Mouse (Mus musculus) lung, embryonic 14.5 days (tissue): Measurements from ENCODE around the gene 4930578G10Rik. TPM values are rescaled to one million over a fixed set of nuclear protein-coding genes. Genes with fewer than 3 reads are reported as not detected.
"Not testable (repeated sequence)": the region's sequence is repeated elsewhere in the genome, so short reads cannot be mapped to it uniquely, and the experiment has no call there.

ENCODE experiments used
- ATAC-seq: fragments of 200-750 bp; cut with Nextera tagmentation; 2 replicates; pipeline ENCODE4 v1.8.0; 2017; ENCODE audit warnings: mild to moderate bottlenecking, moderate TSS enrichment, moderate library complexity; ENCODE audit not compliant: insufficient read depth
- DNase-seq: peaks from one replicate; pipeline ENCODE4 v3.0.0-alpha.2; 2015
- H3K27ac ChIP-seq: fragments of 300-500 bp; sonication (generic); 2 replicates; pipeline ENCODE4 v1.5.1; 2014; ENCODE audit warnings: low read depth, mild to moderate bottlenecking, moderate library complexity
- H3K27me3 ChIP-seq: fragments of 300-500 bp; sonication (generic); 2 replicates; pipeline ENCODE4 v1.6.1; 2014; ENCODE audit warnings: low read length, control low read depth; ENCODE audit not compliant: insufficient read depth
- H3K36me3 ChIP-seq: fragments of 300-500 bp; sonication (generic); 2 replicates; pipeline ENCODE4 v1.6.1; 2014; ENCODE audit warnings: control low read depth; ENCODE audit not compliant: insufficient read depth
- H3K4me1 ChIP-seq: fragments of 300-500 bp; sonication (generic); 2 replicates; pipeline ENCODE4 v1.6.1; 2014; ENCODE audit warnings: antibody characterized with exemption, control low read depth; ENCODE audit not compliant: insufficient read depth
- H3K4me2 ChIP-seq: fragments of 300-500 bp; sonication (generic); 2 replicates; pipeline ENCODE4 v1.6.1; 2014; ENCODE audit warnings: mild to moderate bottlenecking
- H3K4me3 ChIP-seq: fragments of 300-500 bp; sonication (generic); 2 replicates; pipeline ENCODE4 v1.5.1; 2014; ENCODE audit warnings: low read depth, low read length
- H3K9ac ChIP-seq: fragments of 300-500 bp; sonication (generic); 2 replicates; pipeline ENCODE4 v1.6.1; 2014
- H3K9me3 ChIP-seq: fragments of 300-500 bp; sonication (generic); 2 replicates; pipeline ENCODE4 v1.6.1; 2016; ENCODE audit warnings: low read depth, low read length, control low read depth
- CTCF ChIP-seq: IDR thresholded peaks from 2 replicates; pipeline ENCODE4 v1.5.1; 2016; ENCODE audit warnings: antibody characterized with exemption, low read depth
- WGBS: fragments of 180-500 bp; shearing (Covaris S2); extraction: QIAGEN DNeasy Blood & Tissue Kit; methylation state at CpG from one replicate; pipeline ENCODE4 v1.1.7; 2014; 5-methylcytosine and 5-hydroxymethylcytosine counted together
- polyA plus RNA-seq: library from polyadenylated mRNA; unstranded; fragments of >200 nt; fragmentation: Nextera tagmentation; extraction: Ambion mirVana; gene quantifications from 2 replicates; pipeline ENCODE4 v1.2.1, GENCODE M21; 2014

The 4930578G10Rik gene
- 0.45 TPM in 1 of 2 replicates, not detected in the other for polyA plus RNA-seq

- not testable (repeated sequence) for H3K9me3 ChIP-seq, H3K27ac ChIP-seq, H3K9ac ChIP-seq, H3K36me3 ChIP-seq, H3K4me1 ChIP-seq, ATAC-seq, H3K27me3 ChIP-seq, H3K4me3 ChIP-seq, H3K4me2 ChIP-seq, DNase-seq
- WGBS = no CpG with 5 or more reads among the region's 13 CpGs
Measured at GRCm38 (mm10) chr4:42735245-42735644, at the start of gene 4930578G10Rik. TSS of gene 4930578G10Rik (plus strand) at chr4:42735545.

- not testable (repeated sequence) for H3K4me3 ChIP-seq, H3K27ac ChIP-seq, H3K4me2 ChIP-seq, H3K36me3 ChIP-seq, H3K9ac ChIP-seq, ATAC-seq, H3K9me3 ChIP-seq, H3K27me3 ChIP-seq, DNase-seq, H3K4me1 ChIP-seq
- no CpG with 5 or more reads among the region's 6 CpGs for WGBS
Measured at GRCm38 (mm10) chr4:42756477-42756876, 21.1 kb downstream of the 4930578G10Rik start, which contains the start of gene Ccl19. TSS of gene Ccl19 (minus strand) at chr4:42756577.

GRCm38 (mm10) chr4:42773893-42774292 is 38.5 kb downstream of the 4930578G10Rik start, which contains the start of gene Ccl21a:
TSS of gene Ccl21a (minus strand) at chr4:42773993.
- H3K9me3 ChIP-seq, H3K4me1 ChIP-seq, H3K4me3 ChIP-seq, H3K9ac ChIP-seq, H3K27me3 ChIP-seq, H3K27ac ChIP-seq, ATAC-seq, H3K36me3 ChIP-seq, H3K4me2 ChIP-seq, DNase-seq: not testable (repeated sequence)
- no CpG with 5 or more reads among the region's 5 CpGs for WGBS

GRCm38 (mm10) chr4:42853788-42854187 is 118.4 kb downstream of the 4930578G10Rik start, which contains the start of gene Fam205a1:
TSS of gene Fam205a1 (minus strand) at chr4:42853888.
- WGBS = 60% methylated on average over 1 of the region's 1 CpGs
- ATAC-seq = not testable (repeated sequence)

GRCm38 (mm10) chr4:42856671-42857070 is 121.3 kb downstream of the 4930578G10Rik start, which contains the start of gene Gm12394:
TSS of gene Gm12394 (minus strand) at chr4:42856771.
- not testable (repeated sequence) for H3K36me3 ChIP-seq, DNase-seq, H3K27ac ChIP-seq, H3K27me3 ChIP-seq, H3K9ac ChIP-seq, H3K4me3 ChIP-seq, ATAC-seq, H3K4me1 ChIP-seq, H3K9me3 ChIP-seq, H3K4me2 ChIP-seq
- 59% methylated on average over 1 of the region's 1 CpGs for WGBS

More at GRCm38 (mm10) chr4:42853788-42854187, 118.4 kb downstream of the 4930578G10Rik start, which contains the start of gene Fam205a1:
- not testable (repeated sequence) for H3K27me3 ChIP-seq, H3K9me3 ChIP-seq, H3K4me1 ChIP-seq, H3K36me3 ChIP-seq, H3K4me3 ChIP-seq, H3K27ac ChIP-seq, H3K4me2 ChIP-seq, H3K9ac ChIP-seq, DNase-seq

- H3K27ac ChIP-seq, H3K4me3 ChIP-seq, H3K4me1 ChIP-seq, H3K9me3 ChIP-seq, H3K4me2 ChIP-seq, ATAC-seq, H3K36me3 ChIP-seq, H3K9ac ChIP-seq, DNase-seq, H3K27me3 ChIP-seq: not testable (repeated sequence)
- WGBS = 63% methylated on average over 9 of the region's 9 CpGs
Measured at GRCm38 (mm10) chr4:42860483-42860882, 125.1 kb downstream of the 4930578G10Rik start.

GRCm38 (mm10) chr4:42863487-42863886 is 128.1 kb downstream of the 4930578G10Rik start:
- not testable (repeated sequence) for H3K27me3 ChIP-seq, H3K9me3 ChIP-seq, H3K27ac ChIP-seq, H3K4me1 ChIP-seq, DNase-seq, H3K36me3 ChIP-seq, H3K4me3 ChIP-seq, ATAC-seq, H3K4me2 ChIP-seq, H3K9ac ChIP-seq
- 82% methylated on average over 5 of the region's 5 CpGs for WGBS

GRCm38 (mm10) chr4:42867390-42867789 is 132.0 kb downstream of the 4930578G10Rik start:
- 43% methylated on average over 3 of the region's 3 CpGs for WGBS
- H3K9me3 ChIP-seq = no peaks in the 10 kb centered on the region
- TF ChIP-seq CTCF = no peak
- H3K36me3 ChIP-seq = no peaks in the 10 kb centered on the region
- ATAC-seq = no peak
- no peak overlapping the region for H3K4me3 ChIP-seq
- no peak overlapping the region for H3K4me2 ChIP-seq
- no peak overlapping the region for H3K9ac ChIP-seq
- no peaks in the 10 kb centered on the region for H3K4me1 ChIP-seq
- DNase-seq = no peak
- H3K27me3 ChIP-seq = no peaks in the 10 kb centered on the region
- no peak overlapping the region for H3K27ac ChIP-seq
